Mouse (Mus musculus): ENCODE measurements around the gene Psph.

DNA sequence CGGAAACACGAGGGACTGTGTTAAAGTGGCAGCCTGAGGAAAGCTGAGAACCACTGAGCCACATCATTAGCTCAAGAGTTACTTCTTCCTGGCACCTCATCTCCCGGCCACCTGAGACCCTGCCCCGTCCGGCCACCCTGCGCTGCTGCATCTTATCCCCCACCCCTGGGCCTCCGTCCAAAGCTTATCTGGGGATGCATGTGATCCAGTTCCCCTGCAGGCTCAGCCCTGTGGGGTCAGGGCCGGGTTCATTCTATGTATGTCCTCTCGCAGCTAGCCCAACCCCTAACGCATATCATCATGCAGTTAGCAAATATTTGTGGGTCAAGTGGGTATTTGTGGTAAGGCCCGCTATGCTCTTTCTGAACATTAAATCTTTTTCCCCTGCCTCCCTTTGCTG lies 58.0 kb downstream of the Psph start:
- no peak for TF ChIP-seq GATA1 (IDR thresholded peaks at IDR 0.05; ENCODE audit: low read length)
- TF ChIP-seq TAL1 (IDR thresholded peaks at IDR 0.05; ENCODE audit: low read length): no peak

Measured in erythroblast, embryonic 14.5 days (primary cell).